Mouse (Mus musculus) megakaryocyte, adult 5-6 weeks (primary cell): Measurements from ENCODE around the gene Hspb2. TPM values are rescaled to one million over a fixed set of nuclear protein-coding genes. Genes with fewer than 3 reads are reported as not detected.
A peak's percentile ranks its signal among the peaks of the same experiment; 100 is the strongest.

Source experiments
- ATAC-seq: 2 replicates; pipeline ENCODE4 v1.8.0; 2016; ENCODE audit warnings: mild to moderate bottlenecking, inconsistent platforms; ENCODE audit not compliant: poor library complexity, severe bottlenecking
- total RNA-seq, 2 experiments: library from RNA; stranded (forward) in 1 of 2; stranded (reverse) in 1 of 2; fragments of 153-499, 151-499 nt in 1 of 2; fragments of 221-1000, 200-1000 nt in 1 of 2; gene quantifications; 2 replicates each; pipeline versions ENCODE4 v1.2.3 to v1.2.4; 2015 to 2017

Hspb2 gene
- total RNA-seq, 2 experiments from 2014 or later = not detected

- ATAC-seq = no peak
Measured at GRCm38 (mm10) chr9:50718878-50719277, 33.3 kb downstream of the Hspb2 start.

GRCm38 (mm10) chr9:50714188-50714587 lies 38.0 kb downstream of the Hspb2 start:
- ATAC-seq = no peak

GRCm38 (mm10) chr9:50711337-50711736 lies 40.8 kb downstream of the Hspb2 start:
- peak; percentile 92 for ATAC-seq

DNA sequence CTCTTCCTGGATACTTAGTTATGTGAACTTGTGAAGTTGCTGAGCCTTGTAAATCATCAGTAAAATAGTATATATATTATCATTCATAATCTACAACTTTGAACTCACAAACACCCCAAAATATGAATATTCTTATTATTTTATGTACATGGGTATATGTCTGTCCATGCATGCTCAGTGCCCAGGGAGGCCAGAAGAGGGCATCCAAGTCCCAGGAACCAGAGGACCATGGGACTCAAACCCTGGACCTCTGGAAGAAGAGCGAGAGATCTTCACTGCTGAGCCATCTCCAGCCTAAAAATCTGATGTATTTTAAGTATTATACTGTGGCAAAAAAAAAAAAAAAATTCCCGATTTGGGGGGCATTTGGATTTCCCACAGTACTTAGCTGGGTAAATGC lies 43.0 kb downstream of the Hspb2 start:
- ATAC-seq = no peak

GRCm38 (mm10) chr9:50704907-50705306 lies 47.2 kb downstream of the Hspb2 start:
- no peak for ATAC-seq

Other genes starting within 250 kb of the Hspb2 start
- gene Pts, start 223.6 kb downstream of the Hspb2 start, total RNA-seq (2015) = 97.1 and 106 TPM in 2 replicates
- gene Pts, start 223.6 kb downstream of the Hspb2 start, total RNA-seq (2017) = 61.2 and 67.4 TPM in 2 replicates
- 9.9 and 20.1 TPM in 2 replicates for gene Il18, start 197.5 kb downstream of the Hspb2 start, total RNA-seq (2015)
- gene Il18, start 197.5 kb downstream of the Hspb2 start, total RNA-seq (2017) = 10.2 and 14.5 TPM in 2 replicates
- gene Bco2, start 197.2 kb downstream of the Hspb2 start, total RNA-seq (2015) = 0.39 and 0.49 TPM in 2 replicates
- 0.85 and 1.6 TPM in 2 replicates for gene Bco2, start 197.2 kb downstream of the Hspb2 start, total RNA-seq (2017)
- not detected in 2 replicates for gene Tex12, start 191.0 kb downstream of the Hspb2 start, total RNA-seq (2015)
- gene Tex12, start 191.0 kb downstream of the Hspb2 start, total RNA-seq (2017) = not detected in 2 replicates
- 165 and 185 TPM in 2 replicates for gene Sdhd, start 148.5 kb downstream of the Hspb2 start, total RNA-seq (2015)
- gene Sdhd, start 148.5 kb downstream of the Hspb2 start, total RNA-seq (2017) = 130 and 132 TPM in 2 replicates
- gene Timm8b, start 148.4 kb downstream of the Hspb2 start, total RNA-seq (2015) = 78.7 and 89.2 TPM in 2 replicates
- gene Timm8b, start 148.4 kb downstream of the Hspb2 start, total RNA-seq (2017) = 163 and 189 TPM in 2 replicates
- 0.48 TPM in 1 of 2 replicates, not detected in the other for gene Pih1d2, start 135.0 kb downstream of the Hspb2 start, total RNA-seq (2015)
- 0.40 TPM in 1 of 2 replicates, not detected in the other for gene Pih1d2, start 135.0 kb downstream of the Hspb2 start, total RNA-seq (2017)
- gene Nkapd1, start 134.9 kb downstream of the Hspb2 start, total RNA-seq (2015) = 19.6 and 26.2 TPM in 2 replicates
- gene Nkapd1, start 134.9 kb downstream of the Hspb2 start, total RNA-seq (2017) = 22.4 and 25.3 TPM in 2 replicates
- gene Dlat, start 92.6 kb downstream of the Hspb2 start, total RNA-seq (2015) = 27.6 and 28.5 TPM in 2 replicates
- gene Dlat, start 92.6 kb downstream of the Hspb2 start, total RNA-seq (2017) = 21.7 and 34.4 TPM in 2 replicates
- not detected in 2 replicates for gene Dixdc1, start 12.8 kb downstream of the Hspb2 start, total RNA-seq (2015)
- not detected in 2 replicates for gene Dixdc1, start 12.8 kb downstream of the Hspb2 start, total RNA-seq (2017)
- not detected in 2 replicates for gene 2310030G06Rik, start 5.8 kb downstream of the Hspb2 start, total RNA-seq (2015)
- not detected in 2 replicates for gene 2310030G06Rik, start 5.8 kb downstream of the Hspb2 start, total RNA-seq (2017)
- gene Cryab, start 1.0 kb downstream of the Hspb2 start, total RNA-seq (2015) = 1.8 and 3.9 TPM in 2 replicates
- 0.62 and 3.1 TPM in 2 replicates for gene Cryab, start 1.0 kb downstream of the Hspb2 start, total RNA-seq (2017)
- 5.8 and 6.4 TPM in 2 replicates for gene Fdxacb1, start 15.9 kb upstream of the Hspb2 start, total RNA-seq (2015)
- gene Fdxacb1, start 15.9 kb upstream of the Hspb2 start, total RNA-seq (2017) = 4.7 and 4.8 TPM in 2 replicates
- gene Alg9, start 22.7 kb upstream of the Hspb2 start, total RNA-seq (2015) = 13.1 and 14.3 TPM in 2 replicates
- 13.4 and 15.1 TPM in 2 replicates for gene Alg9, start 22.7 kb upstream of the Hspb2 start, total RNA-seq (2017)
- 14.7 and 15.1 TPM in 2 replicates for gene 1110032A03Rik, start 23.2 kb upstream of the Hspb2 start, total RNA-seq (2015)
- 10.6 and 14.2 TPM in 2 replicates for gene 1110032A03Rik, start 23.2 kb upstream of the Hspb2 start, total RNA-seq (2017)
- gene Ppp2r1b, start 92.9 kb upstream of the Hspb2 start, total RNA-seq (2015) = 17.8 and 18.7 TPM in 2 replicates
- gene Ppp2r1b, start 92.9 kb upstream of the Hspb2 start, total RNA-seq (2017) = 24.0 and 26.6 TPM in 2 replicates